ENCODE assay signal across 11 mouse cellular contexts in the genomic region with DNA sequence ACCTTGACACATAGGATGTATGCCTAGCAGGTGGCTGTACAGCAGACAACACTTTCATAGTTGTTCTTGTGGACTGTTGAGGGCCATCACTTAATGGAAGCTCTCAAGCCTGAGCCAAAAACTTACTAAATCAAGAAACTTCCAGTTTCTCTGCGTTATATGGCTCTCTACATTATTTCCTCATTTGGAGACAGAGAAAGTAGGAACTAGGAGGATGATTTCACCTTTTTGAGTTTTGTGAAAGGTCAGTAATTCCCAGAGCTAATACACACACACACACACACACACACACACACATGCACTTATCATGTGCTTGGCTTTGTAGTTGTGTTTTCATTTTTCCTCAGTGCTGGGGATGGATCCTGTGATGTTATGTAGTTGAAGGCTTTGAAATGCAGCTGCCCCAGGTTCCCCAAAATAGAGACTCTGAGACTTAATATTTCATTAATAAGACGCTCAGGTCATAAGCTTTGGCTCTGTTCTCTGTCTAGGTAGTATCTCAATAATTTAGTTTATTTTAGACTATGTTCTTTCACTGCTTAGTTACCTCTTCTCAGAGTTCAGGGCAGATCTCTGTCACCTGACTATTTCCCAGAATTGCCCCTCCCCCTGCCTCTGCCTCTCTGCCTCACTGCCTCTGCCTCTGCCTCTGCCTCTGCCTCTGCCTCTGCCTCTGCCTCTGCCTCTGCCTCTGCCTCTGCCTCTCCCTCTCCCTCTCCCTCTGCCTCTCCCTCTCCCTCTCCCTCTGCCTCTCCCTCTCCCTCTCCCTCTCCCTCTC. TPM values are rescaled to one million over a fixed set of nuclear protein-coding genes. Genes with fewer than 3 reads are reported as not detected.
DNase-seq lines count a peak whose midpoint lies in the region; ATAC-seq and TF ChIP-seq lines count a peak whose summit lies in the region.
"Had no signal": no experiment of that assay in that cellular context is flagged by ENCODE, and none has a peak within 500 bp of the region (broad histone marks: within the 10 kb centered on the region; RNA-seq: fewer than 3 reads in every experiment).

No protein-coding gene starts in this region.

- no peak overlapping the region for H3K4me3 ChIP-seq in kidney, embryonic 14.5 days (ENCODE audit: low read length)
- H3K4me3 ChIP-seq in G1E (ENCODE audit: low read depth, low read length): no peak overlapping the region; the same call in 1 of the 2 replicates
- H3K4me3 ChIP-seq in liver, postnatal 0 days (ENCODE audit: low read depth, low read length): no peak overlapping the region
- H3K4me3 ChIP-seq: embryonic facial prominence, embryonic 15.5 days; hindbrain, embryonic 10.5 days had no signal

- no peak for TF ChIP-seq CTCF in G1E (IDR thresholded peaks at IDR 0.05; ENCODE audit: low read depth, low read length)
- no peak for TF ChIP-seq CTCF in liver, postnatal 0 days (IDR thresholded peaks at IDR 0.05; ENCODE audit: low read depth)

- no peaks in the 10 kb centered on the region for H3K27me3 ChIP-seq in kidney, embryonic 14.5 days (ENCODE audit: control insufficient read depth, insufficient read depth, low read length)
- H3K27me3 ChIP-seq in G1E (ENCODE audit: insufficient read depth, low read length): no peaks in the 10 kb centered on the region
- H3K27me3 ChIP-seq in liver, postnatal 0 days (ENCODE audit: insufficient read depth, low read length): no peaks in the 10 kb centered on the region
- H3K27me3 ChIP-seq: embryonic facial prominence, embryonic 15.5 days had no signal

- no peaks in the 10 kb centered on the region for H3K36me3 ChIP-seq in kidney, embryonic 14.5 days (ENCODE audit: control insufficient read depth, insufficient read depth, low read length)
- H3K36me3 ChIP-seq in G1E (replicated peaks): no peaks in the 10 kb centered on the region
- H3K36me3 ChIP-seq in liver, postnatal 0 days (replicated peaks; ENCODE audit: insufficient read depth, low read length): no peaks in the 10 kb centered on the region
- H3K36me3 ChIP-seq: embryonic facial prominence, embryonic 15.5 days; hindbrain, embryonic 10.5 days had no signal

- ATAC-seq in kidney, embryonic 14.5 days (ENCODE audit: low FRiP score, low TSS enrichment): no peak
- ATAC-seq in G1E (ENCODE audit: extremely low read depth, insufficient number of reproducible peaks, low FRiP score, poor library complexity, severe bottlenecking): peak; percentile 31; the same call in 1 of the 2 replicates
- ATAC-seq in liver, postnatal 0 days: no peak

- H3K27ac ChIP-seq in kidney, embryonic 14.5 days (ENCODE audit: low read depth, low read length): peak overlapping the region; percentile 52; the same call in 1 of the 2 replicates
- H3K27ac ChIP-seq in liver, postnatal 0 days (ENCODE audit: low read depth): peak overlapping the region; percentile 13; the same call in 1 of the 2 replicates
- H3K27ac ChIP-seq: hindbrain, embryonic 10.5 days had no signal

- no peak for TF ChIP-seq EP300 in liver, postnatal 0 days (IDR thresholded peaks at IDR 0.05; ENCODE audit: low read depth)

- no peak overlapping the region for H3K4me2 ChIP-seq in kidney, embryonic 14.5 days (replicated peaks; ENCODE audit: low read depth, low read length)
- H3K4me2 ChIP-seq in liver, postnatal 0 days (ENCODE audit: low read depth, low read length): no peak overlapping the region
- H3K4me2 ChIP-seq: embryonic facial prominence, embryonic 15.5 days had no signal

- WGBS in kidney, embryonic 14.5 days: 91% methylated on average over 2 of the region's 2 CpGs
- WGBS in liver, postnatal 0 days (ENCODE audit: insufficient replicate concordance): 59% methylated on average over 2 of the region's 2 CpGs

- DNase-seq in kidney, adult 11 months: no peak
- DNase-seq in A20 (ENCODE audit: low read depth, low spot score) (peak; percentile 37), G1E (ENCODE audit: low spot score) (no peak)
- no peak for DNase-seq in liver, postnatal 0 days
- DNase-seq in frontal cortex, postnatal 14 days (ENCODE audit: low spot score in 2 of 2): no peak
- no peak for DNase-seq in left cerebral cortex, adult 18-20 months (ENCODE audit: low spot score in 2 of 2)
- DNase-seq: cerebellum, postnatal 10 days; left cerebral cortex, postnatal 4 days had no signal

- no peaks in the 10 kb centered on the region for H3K9me3 ChIP-seq in kidney, embryonic 14.5 days (ENCODE audit: control insufficient read depth, low read length)
- no peaks in the 10 kb centered on the region for H3K9me3 ChIP-seq in G1E (replicated peaks)
- no peaks in the 10 kb centered on the region for H3K9me3 ChIP-seq in liver, postnatal 0 days (ENCODE audit: low read length)
- H3K9me3 ChIP-seq: embryonic facial prominence, embryonic 15.5 days; hindbrain, embryonic 10.5 days had no signal

- H3K9ac ChIP-seq in kidney, embryonic 14.5 days (ENCODE audit: low read depth, low read length): no peak overlapping the region
- H3K9ac ChIP-seq in liver, postnatal 0 days (replicated peaks): no peak overlapping the region
- H3K9ac ChIP-seq: embryonic facial prominence, embryonic 15.5 days had no signal

- H3K4me1 ChIP-seq in kidney, embryonic 14.5 days (ENCODE audit: control insufficient read depth, insufficient read depth, low read length): 0 out of 2 replicates have a peak, but pooled peaks cover 3% of the 10 kb centered on the region
- H3K4me1 ChIP-seq in G1E (ENCODE audit: insufficient read depth, low read depth, low read length): peaks cover 24% of the 10 kb centered on the region
- no peaks in the 10 kb centered on the region; the same call in 1 of the 2 replicates for H3K4me1 ChIP-seq in liver, postnatal 0 days (ENCODE audit: insufficient read depth)
- H3K4me1 ChIP-seq: embryonic facial prominence, embryonic 15.5 days had no signal

RNA-seq across cellular contexts. Expression of a gene that starts 4.7 kb away (rescaled TPM):
- polyA plus RNA-seq in kidney, embryonic 14.5 days (2014; fragmentation: Nextera tagmentation; extraction: Ambion mirVana): 149 and 288 TPM in 2 replicates
- total RNA-seq in G1E (2014; fragmentation: Nextera tagmentation) (215 and 240 TPM in 2 replicates), G1E (2017) (277 and 315 TPM in 2 replicates)
- 47.6 and 53.8 TPM in 2 replicates for polyA plus RNA-seq in G1E (2012)
- polyA plus RNA-seq in liver, postnatal 0 days (2015; fragmentation: Nextera tagmentation; extraction: Ambion mirVana): 60.8 and 64.8 TPM in 2 replicates
- total RNA-seq in left cerebral cortex, adult 18-20 months (2021): 10 to 100 TPM; 40.9 to 45.3 TPM
